Mouse (Mus musculus): Measurements from ENCODE around the gene Kif6. TPM values are rescaled to one million over a fixed set of nuclear protein-coding genes. Genes with fewer than 3 reads are reported as not detected.

Gene Kif6
- polyA plus RNA-seq, 1 experiment from 2014 or later = 2.5 TPM

DNA sequence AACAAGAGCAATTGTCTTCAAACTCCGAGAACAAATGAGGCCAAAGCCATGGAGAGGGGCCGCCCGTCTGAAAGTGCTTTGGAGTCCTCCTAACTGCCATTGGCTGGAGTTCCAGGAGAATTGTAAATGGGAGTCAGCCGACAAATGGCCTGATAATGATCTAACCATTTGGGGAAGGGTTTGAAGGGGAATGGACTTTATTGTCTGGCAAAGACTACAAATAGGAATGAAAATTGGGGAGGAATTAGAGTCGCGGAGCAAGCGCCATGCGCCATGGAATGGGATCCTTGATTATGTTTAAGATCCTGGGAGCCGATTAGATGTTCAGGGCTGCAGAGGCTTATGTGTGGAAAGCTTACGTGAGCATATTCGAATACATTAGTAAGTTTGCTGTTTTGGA, 146.3 kb downstream of the Kif6 start:
- no peak overlapping the region for H3K4me2 ChIP-seq
- 69% methylated on average over 11 of the region's 11 CpGs for WGBS
- H3K27ac ChIP-seq (ENCODE audit: poor library complexity, severe bottlenecking) = no peak overlapping the region

DNA sequence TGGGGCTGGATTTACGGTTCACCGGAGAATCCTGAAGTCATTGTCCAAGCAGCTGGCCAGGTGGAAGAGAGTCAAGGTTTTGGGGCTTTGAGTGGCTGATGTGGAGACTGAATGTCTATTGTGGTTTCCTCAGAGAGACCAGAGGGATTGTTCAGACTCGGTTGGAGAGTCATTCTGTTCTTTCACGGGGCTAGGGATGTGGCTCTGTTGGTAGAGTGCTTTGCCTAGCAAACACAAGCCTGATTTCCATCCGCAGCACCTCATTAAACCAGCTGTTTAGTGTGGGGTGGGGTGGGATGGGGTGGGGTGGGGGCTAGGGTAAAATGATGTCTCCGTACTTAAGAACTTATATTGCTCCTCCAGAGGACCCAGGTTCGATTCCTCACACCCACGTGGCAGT, 146.9 kb downstream of the Kif6 start:
- WGBS = 69% methylated on average over 8 of the region's 8 CpGs
- no peaks in the 10 kb centered on the region; the same call in 1 of the 2 replicates for H3K9me3 ChIP-seq (replicated peaks)
- no peaks in the 10 kb centered on the region for H3K36me3 ChIP-seq
- H3K4me3 ChIP-seq = no peak overlapping the region
- no peak for ATAC-seq (ENCODE audit: insufficient number of reproducible peaks, low FRiP score)
- H3K4me2 ChIP-seq = no peak overlapping the region
- H3K9ac ChIP-seq = no peak overlapping the region
- H3K27ac ChIP-seq (ENCODE audit: poor library complexity, severe bottlenecking) = no peak overlapping the region
- H3K4me1 ChIP-seq (replicated peaks) = peaks cover 6% of the 10 kb centered on the region; the same call in 1 of the 2 replicates
- H3K27me3 ChIP-seq (replicated peaks) = no peaks in the 10 kb centered on the region

More for the DNA sequence above, 146.3 kb downstream of the Kif6 start:
- Histone ChIP-seq H3K27me3 (replicated peaks) (no peaks in the 10 kb centered on the region), H3K36me3 (no peaks in the 10 kb centered on the region), H3K4me3 (no peak overlapping the region), H3K9me3 (replicated peaks) (no peaks in the 10 kb centered on the region; the same call in 1 of the 2 replicates), H3K9ac (no peak overlapping the region), H3K4me1 (replicated peaks) (peaks cover 7% of the 10 kb centered on the region; the same call in 1 of the 2 replicates)
- no peak for ATAC-seq (ENCODE audit: insufficient number of reproducible peaks, low FRiP score)

DNA sequence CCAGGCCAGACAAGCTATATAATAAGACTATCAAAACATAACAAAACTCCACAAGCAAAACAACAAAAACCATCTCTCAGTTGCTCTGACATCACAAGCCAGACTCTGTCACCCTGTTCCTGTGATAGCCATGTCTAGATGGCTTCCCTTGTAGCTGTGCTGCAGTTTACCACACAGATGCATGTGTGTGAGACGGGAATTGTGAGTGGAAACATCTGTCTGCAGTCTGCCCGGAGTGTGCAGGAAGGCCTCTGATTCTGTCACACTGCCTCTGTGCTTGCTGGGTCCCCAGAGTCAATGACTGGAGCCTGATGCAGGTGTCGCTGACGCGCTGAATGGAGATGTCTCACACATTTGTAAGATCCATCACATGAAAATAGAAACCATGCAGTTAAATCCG, 150.0 kb downstream of the Kif6 start:
- ATAC-seq (ENCODE audit: insufficient number of reproducible peaks, low FRiP score) = no peak
- no peak overlapping the region for H3K27ac ChIP-seq (ENCODE audit: poor library complexity, severe bottlenecking)

DNA sequence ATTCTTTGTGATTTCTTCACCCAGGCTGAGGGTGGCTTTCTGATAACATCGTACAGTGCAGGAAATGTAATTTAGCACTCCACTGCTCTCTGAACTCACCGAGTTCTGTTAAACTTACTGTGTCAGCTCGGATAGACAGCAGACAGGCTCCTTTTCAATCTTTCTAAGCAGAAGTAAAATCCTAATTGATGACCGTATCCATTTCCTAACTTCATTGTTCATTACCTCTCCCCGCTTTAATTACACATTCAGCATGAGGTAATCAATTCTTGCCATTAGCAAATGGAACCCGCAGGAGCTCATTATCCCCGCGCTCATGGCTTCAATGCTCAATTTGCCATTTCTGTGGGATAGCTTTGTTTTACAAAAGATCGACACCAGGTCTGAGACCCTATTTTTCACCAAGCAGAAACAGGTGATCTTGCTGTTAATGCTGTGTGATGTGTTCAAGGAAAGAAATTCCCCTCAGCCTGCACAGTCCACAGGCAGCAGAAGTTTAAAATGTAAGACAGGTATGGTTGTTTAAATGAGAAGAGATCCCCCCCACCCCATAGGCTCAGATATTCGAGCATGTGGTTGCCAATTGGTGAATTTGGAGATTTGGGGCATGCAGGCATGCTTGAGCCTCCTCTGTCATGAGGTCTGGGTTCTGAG, 152.9 kb downstream of the Kif6 start:
- ATAC-seq (ENCODE audit: insufficient number of reproducible peaks, low FRiP score) = no peak
- no peaks in the 10 kb centered on the region; the same call in 1 of the 2 replicates for H3K9me3 ChIP-seq (replicated peaks)

More for the DNA sequence above, 150.0 kb downstream of the Kif6 start:
- Histone ChIP-seq H3K36me3 (no peaks in the 10 kb centered on the region), H3K27me3 (replicated peaks) (no peaks in the 10 kb centered on the region), H3K4me1 (replicated peaks) (peaks cover 3% of the 10 kb centered on the region; the same call in 1 of the 2 replicates), H3K9me3 (replicated peaks) (no peaks in the 10 kb centered on the region; the same call in 1 of the 2 replicates), H3K4me3 (no peak overlapping the region), H3K9ac (no peak overlapping the region), H3K4me2 (no peak overlapping the region)
- 56% methylated on average over 6 of the region's 6 CpGs for WGBS

DNA sequence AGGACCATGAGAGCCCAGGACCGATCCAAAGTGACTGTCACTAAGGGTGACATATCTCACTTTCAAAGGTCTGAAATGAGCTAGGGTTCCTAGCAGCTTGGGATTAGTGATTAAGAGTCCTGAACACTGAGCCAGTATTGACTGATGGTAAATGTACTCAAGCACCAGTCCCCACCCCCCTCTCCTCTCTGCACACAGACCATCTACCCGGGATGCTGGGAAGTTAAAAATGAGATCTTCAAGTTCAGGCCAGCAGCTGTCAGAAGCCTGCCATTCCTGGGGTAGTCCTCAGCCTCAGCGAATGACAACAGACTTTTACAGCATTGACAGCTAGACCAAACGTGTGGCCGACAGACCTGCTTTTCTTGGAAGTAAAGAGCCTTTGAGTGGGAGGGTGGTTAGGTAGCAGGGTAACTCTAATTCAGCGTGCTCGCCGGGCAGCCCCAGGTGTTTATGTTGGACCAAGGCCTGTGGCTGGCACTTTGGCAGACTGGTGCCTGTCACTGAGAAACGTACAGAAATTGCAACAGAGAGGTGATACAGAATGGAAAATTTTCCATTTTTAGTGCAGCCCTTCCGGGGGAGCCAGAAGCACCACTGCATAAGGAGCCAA, 156.9 kb downstream of the Kif6 start:
- Histone ChIP-seq H3K9me3 (replicated peaks) (no peaks in the 10 kb centered on the region), H3K4me2 (peak overlapping the region; percentile 17; the same call in 1 of the 2 replicates), H3K36me3 (no peaks in the 10 kb centered on the region), H3K27ac (ENCODE audit: poor library complexity, severe bottlenecking) (no peak overlapping the region), H3K9ac (no peak overlapping the region), H3K4me1 (replicated peaks) (peaks cover 12% of the 10 kb centered on the region), H3K27me3 (replicated peaks) (no peaks in the 10 kb centered on the region), H3K4me3 (no peak overlapping the region)
- WGBS = 31% methylated on average over 10 of the region's 10 CpGs
- ATAC-seq (ENCODE audit: insufficient number of reproducible peaks, low FRiP score) = no peak

More for the DNA sequence above, 152.9 kb downstream of the Kif6 start:
- Histone ChIP-seq H3K4me2 (no peak overlapping the region), H3K27ac (ENCODE audit: poor library complexity, severe bottlenecking) (no peak overlapping the region), H3K4me1 (replicated peaks) (peaks cover 12% of the 10 kb centered on the region), H3K27me3 (replicated peaks) (no peaks in the 10 kb centered on the region), H3K36me3 (no peaks in the 10 kb centered on the region), H3K9ac (no peak overlapping the region), H3K4me3 (no peak overlapping the region)
- 44% methylated on average over 10 of the region's 10 CpGs for WGBS

DNA sequence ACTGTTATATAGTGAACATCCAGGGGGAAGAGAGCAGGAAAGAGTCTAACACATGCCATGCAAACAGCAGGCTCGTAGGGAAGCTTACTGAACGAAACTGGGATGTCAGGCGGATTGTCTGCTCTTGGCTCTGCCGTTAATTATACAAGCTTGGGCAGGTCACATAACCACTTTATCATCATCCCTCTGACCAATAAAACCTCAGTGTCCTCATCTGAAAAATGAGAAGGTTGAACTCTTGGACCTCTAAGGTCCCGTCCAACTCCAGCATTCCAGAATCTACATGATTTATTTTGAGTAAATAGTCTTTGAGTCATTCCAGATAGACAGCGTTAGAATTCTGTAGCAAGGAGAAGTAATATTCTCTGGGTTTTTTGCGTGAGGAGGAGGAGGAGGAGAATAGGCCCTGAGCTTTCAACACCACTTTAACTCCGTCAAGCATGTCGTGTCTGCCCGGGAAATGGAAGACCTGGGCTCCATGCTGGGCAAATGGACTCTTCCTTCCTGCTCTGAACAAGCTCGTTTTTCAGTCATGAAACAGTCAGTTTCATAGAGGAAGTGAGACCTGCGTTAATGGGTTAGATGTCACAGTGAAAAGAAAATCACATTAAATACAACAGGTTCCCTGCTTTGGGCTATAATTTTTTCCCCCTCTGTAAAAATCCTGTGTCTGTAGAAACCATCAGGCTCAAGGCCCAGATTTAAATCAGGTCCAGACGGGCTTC, 162.3 kb downstream of the Kif6 start:
- no peak for ATAC-seq (ENCODE audit: insufficient number of reproducible peaks, low FRiP score)
- 65% methylated on average over 13 of the region's 13 CpGs for WGBS
- H3K27ac ChIP-seq (ENCODE audit: poor library complexity, severe bottlenecking) = no peak overlapping the region
- H3K9ac ChIP-seq = no peak overlapping the region
- peaks cover 3% of the 10 kb centered on the region; the same call in 1 of the 2 replicates for H3K9me3 ChIP-seq (replicated peaks)
- no peak overlapping the region for H3K4me3 ChIP-seq
- no peaks in the 10 kb centered on the region for H3K27me3 ChIP-seq (replicated peaks)
- no peak overlapping the region for H3K4me2 ChIP-seq
- H3K4me1 ChIP-seq (replicated peaks) = peaks cover 10% of the 10 kb centered on the region
- no peaks in the 10 kb centered on the region for H3K36me3 ChIP-seq

DNA sequence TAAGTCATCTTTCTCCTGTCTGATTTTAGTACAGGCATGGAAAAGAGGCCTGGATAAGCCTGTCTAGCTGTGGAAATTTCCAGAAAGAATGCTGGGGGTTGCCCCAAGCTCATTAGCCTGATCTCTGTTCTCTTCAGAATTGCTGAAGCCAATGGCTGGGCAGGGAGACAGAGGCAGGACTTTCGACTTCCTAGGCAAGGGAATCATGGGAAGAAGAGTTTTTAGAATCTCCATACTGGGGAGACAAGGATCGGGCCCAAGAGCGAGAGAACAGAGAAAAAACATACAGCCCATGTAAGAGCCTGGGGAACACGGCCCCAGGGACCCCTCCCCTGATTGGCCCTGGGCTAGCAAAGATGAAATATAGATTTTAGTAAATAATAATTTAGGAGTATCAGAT, 164.1 kb downstream of the Kif6 start:
- no peak overlapping the region for H3K4me2 ChIP-seq
- peaks cover 10% of the 10 kb centered on the region for H3K4me1 ChIP-seq (replicated peaks)
- H3K36me3 ChIP-seq = no peaks in the 10 kb centered on the region
- no peak overlapping the region for H3K4me3 ChIP-seq
- H3K9ac ChIP-seq = no peak overlapping the region
- H3K9me3 ChIP-seq (replicated peaks) = peaks cover 3% of the 10 kb centered on the region; the same call in 1 of the 2 replicates
- 74% methylated on average over 4 of the region's 4 CpGs for WGBS
- H3K27me3 ChIP-seq (replicated peaks) = no peaks in the 10 kb centered on the region
- no peak overlapping the region for H3K27ac ChIP-seq (ENCODE audit: poor library complexity, severe bottlenecking)
- no peak for ATAC-seq (ENCODE audit: insufficient number of reproducible peaks, low FRiP score)

DNA sequence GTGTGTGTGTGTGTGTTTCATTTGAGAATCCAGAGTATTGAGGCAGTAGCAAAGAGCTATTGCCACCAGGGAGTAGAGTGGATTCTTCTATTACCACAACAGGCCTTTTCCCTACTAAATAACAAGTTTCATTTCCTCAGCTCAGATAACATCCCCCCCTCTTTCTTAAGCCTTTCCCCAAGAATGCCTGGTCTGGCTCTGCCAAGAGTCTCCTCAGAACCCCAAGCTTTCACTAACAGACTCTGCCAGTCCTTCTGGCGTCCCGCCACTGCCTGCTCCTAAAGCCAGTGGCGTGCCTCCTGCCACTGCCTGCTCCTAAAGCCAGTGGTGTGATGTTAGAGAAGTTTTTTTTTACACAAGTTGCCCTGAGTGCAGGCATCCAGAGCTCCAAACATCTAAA, 164.6 kb downstream of the Kif6 start:
- ATAC-seq (ENCODE audit: insufficient number of reproducible peaks, low FRiP score) = no peak

DNA sequence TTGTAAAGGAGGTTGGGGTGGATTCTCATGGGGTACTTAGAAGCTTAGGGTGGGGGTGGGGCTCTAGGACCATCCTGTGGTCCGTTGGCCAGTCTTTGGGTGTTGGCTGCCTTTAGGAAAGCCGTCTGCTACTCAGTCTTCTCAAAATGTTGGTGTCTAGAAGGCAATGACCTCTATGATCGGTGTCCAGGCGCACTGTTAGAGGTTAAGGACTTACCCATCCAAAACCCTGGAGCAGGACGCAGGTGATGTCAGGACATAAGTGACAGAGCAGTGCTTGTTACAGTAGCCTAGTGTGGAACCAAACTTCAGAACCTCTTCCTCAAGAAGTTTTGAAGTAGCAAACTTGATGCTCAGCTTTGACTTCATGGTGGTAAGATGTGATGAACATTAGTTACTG, 170.9 kb downstream of the Kif6 start:
- ATAC-seq (ENCODE audit: insufficient number of reproducible peaks, low FRiP score) = no peak
- WGBS = 84% methylated on average over 5 of the region's 5 CpGs
- Histone ChIP-seq H3K4me3 (no peak overlapping the region), H3K9ac (no peak overlapping the region), H3K9me3 (replicated peaks) (peaks cover 2% of the 10 kb centered on the region; the same call in 1 of the 2 replicates), H3K4me2 (no peak overlapping the region), H3K36me3 (no peaks in the 10 kb centered on the region), H3K27ac (ENCODE audit: poor library complexity, severe bottlenecking) (no peak overlapping the region), H3K4me1 (replicated peaks) (0 out of 2 replicates have a peak, but pooled peaks cover 2% of the 10 kb centered on the region), H3K27me3 (replicated peaks) (no peaks in the 10 kb centered on the region)

More for the DNA sequence above, 164.6 kb downstream of the Kif6 start:
- Histone ChIP-seq H3K27ac (ENCODE audit: poor library complexity, severe bottlenecking) (no peak overlapping the region), H3K36me3 (no peaks in the 10 kb centered on the region), H3K9me3 (replicated peaks) (peaks cover 3% of the 10 kb centered on the region; the same call in 1 of the 2 replicates), H3K9ac (no peak overlapping the region), H3K4me1 (replicated peaks) (peaks cover 10% of the 10 kb centered on the region), H3K4me3 (no peak overlapping the region), H3K27me3 (replicated peaks) (no peaks in the 10 kb centered on the region), H3K4me2 (no peak overlapping the region)
- WGBS = 70% methylated on average over 3 of the region's 3 CpGs

DNA sequence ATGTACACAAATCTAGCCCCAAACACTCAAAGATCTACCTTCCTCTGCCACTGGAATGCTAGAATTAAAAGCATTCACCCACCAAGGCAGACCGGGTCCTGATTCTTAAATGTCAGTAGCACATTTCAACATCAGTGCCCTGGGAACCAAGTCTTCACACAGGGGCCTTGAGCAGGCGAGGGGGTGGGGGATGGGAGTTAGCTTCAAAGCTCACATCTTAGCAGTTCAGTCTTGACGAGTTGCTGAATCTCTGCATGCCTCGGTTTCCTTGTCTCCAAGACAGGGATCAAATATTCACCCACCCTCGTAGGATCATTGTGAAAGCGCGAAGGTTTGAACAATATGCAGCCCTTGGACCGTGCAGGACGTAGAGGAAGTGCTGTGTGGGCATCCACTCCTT, 172.4 kb downstream of the Kif6 start:
- Histone ChIP-seq H3K9me3 (replicated peaks) (no peaks in the 10 kb centered on the region), H3K36me3 (no peaks in the 10 kb centered on the region), H3K27me3 (replicated peaks) (no peaks in the 10 kb centered on the region), H3K9ac (no peak overlapping the region), H3K4me1 (replicated peaks) (0 out of 2 replicates have a peak, but pooled peaks cover 2% of the 10 kb centered on the region), H3K27ac (ENCODE audit: poor library complexity, severe bottlenecking) (no peak overlapping the region), H3K4me2 (no peak overlapping the region), H3K4me3 (no peak overlapping the region)
- 63% methylated on average over 9 of the region's 9 CpGs for WGBS
- ATAC-seq (ENCODE audit: insufficient number of reproducible peaks, low FRiP score) = no peak
